Mouse (Mus musculus) heart, postnatal 0 days (tissue): Measurements from ENCODE around the gene Fads2.

Experiments used
- CTCF ChIP-seq: IDR thresholded peaks from 2 replicates; pipeline ENCODE4 v1.5.1; 2016; ENCODE audit warnings: antibody characterized with exemption, control low read depth, low read depth
- EP300 ChIP-seq: IDR thresholded peaks from 2 replicates; pipeline ENCODE4 v1.6.1; 2016; ENCODE audit warnings: antibody characterized with exemption, low read depth

- no peak for TF ChIP-seq CTCF
- TF ChIP-seq EP300 = no peak
Observed at GRCm38 (mm10) chr19:10029746-10030145, 71.8 kb downstream of the Fads2 start.
